Mouse (Mus musculus) heart, embryonic 10.5 days (tissue): Measurements from ENCODE around the gene Scfd2. TPM values are rescaled to one million over a fixed set of nuclear protein-coding genes. Genes with fewer than 3 reads are reported as not detected.

Experiments
- DNase-seq: peaks from one replicate; pipeline ENCODE4 v3.0.0-alpha.2; 2017; ENCODE audit warnings: low spot score
- H3K27ac ChIP-seq: fragments of 300-500 bp; sonication (generic); 2 replicates; pipeline ENCODE4 v1.5.1; 2016; ENCODE audit warnings: mild to moderate bottlenecking
- H3K27me3 ChIP-seq: fragments of 300-500 bp; sonication (generic); 2 replicates; pipeline ENCODE4 v1.6.1; 2016; ENCODE audit warnings: mild to moderate bottlenecking; ENCODE audit not compliant: poor library complexity, insufficient read depth, severe bottlenecking
- H3K36me3 ChIP-seq: fragments of 300-500 bp; sonication (generic); 2 replicates; pipeline ENCODE4 v1.6.1; 2016; ENCODE audit warnings: mild to moderate bottlenecking, moderate library complexity
- H3K4me1 ChIP-seq: fragments of 300-500 bp; sonication (generic); 2 replicates; pipeline ENCODE4 v1.6.1; 2016; ENCODE audit warnings: mild to moderate bottlenecking
- H3K4me3 ChIP-seq: fragments of 300-500 bp; sonication (generic); 2 replicates; pipeline ENCODE4 v1.5.1; 2016; ENCODE audit warnings: mild to moderate bottlenecking, moderate library complexity
- H3K9me3 ChIP-seq: fragments of 300-500 bp; sonication (generic); 2 replicates; pipeline ENCODE4 v1.6.1; 2016; ENCODE audit warnings: mild to moderate bottlenecking, moderate library complexity
- WGBS: fragments of 180-500 bp; shearing (Covaris S2); methylation state at CpG from one replicate; pipeline ENCODE4 v1.1.7; 2016; 5-methylcytosine and 5-hydroxymethylcytosine counted together
- polyA plus RNA-seq: library from polyadenylated mRNA; unstranded; fragments of >200 nt; fragmentation: Nextera tagmentation; extraction: Ambion mirVana; gene quantifications from 2 replicates; pipeline ENCODE4 v1.2.1, GENCODE M21; 2016

Gene Scfd2
- polyA plus RNA-seq, 1 experiment from 2014 or later, result 17.3 TPM

DNA sequence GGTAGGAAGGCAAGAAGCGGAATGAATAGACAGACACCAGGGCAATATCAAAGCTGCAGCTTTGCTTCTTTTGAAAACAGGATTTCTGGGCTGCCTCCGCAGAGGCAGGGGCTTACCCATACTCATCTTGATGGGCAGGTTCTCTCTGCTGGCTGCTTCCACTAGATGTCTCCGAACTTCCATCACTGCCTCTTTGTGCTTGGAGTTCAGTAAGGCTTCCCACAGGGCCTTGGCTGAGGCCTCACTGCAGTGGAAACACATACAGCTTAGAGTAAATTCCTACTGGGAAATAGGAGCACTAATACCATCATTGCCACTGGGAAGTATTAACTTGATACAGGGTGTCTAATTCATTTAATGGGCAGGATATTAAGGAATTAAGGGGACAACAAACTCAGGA lies 49.5 kb downstream of the Scfd2 start:
- H3K27ac ChIP-seq, result no peak overlapping the region

DNA sequence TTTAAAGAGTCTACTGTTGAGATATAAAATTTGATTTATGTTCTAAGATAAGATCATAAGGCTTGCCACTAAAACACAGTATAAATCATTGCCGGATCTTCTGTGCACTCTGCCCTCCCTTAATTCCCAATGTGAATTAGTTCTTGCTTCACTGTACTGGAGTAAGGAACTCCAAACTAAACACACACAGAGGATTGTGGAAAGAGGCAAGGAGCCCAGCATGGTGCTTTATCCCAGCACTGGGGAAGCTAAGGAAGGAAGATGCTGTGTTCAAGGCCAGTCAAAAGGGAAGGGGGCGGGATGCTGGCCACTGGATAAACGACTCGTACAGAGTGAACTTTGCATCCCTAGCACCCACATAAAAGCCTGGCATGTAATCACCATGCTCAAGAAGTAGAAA lies 51.1 kb downstream of the Scfd2 start:
- 77% methylated on average over 4 of the region's 4 CpGs for WGBS
- no peak overlapping the region for H3K4me3 ChIP-seq
- DNase-seq, result no peak
- peaks cover 14% of the 10 kb centered on the region for H3K4me1 ChIP-seq
- H3K36me3 ChIP-seq, result no peaks in the 10 kb centered on the region
- H3K27me3 ChIP-seq, result no peaks in the 10 kb centered on the region
- H3K27ac ChIP-seq, result no peak overlapping the region
- no peaks in the 10 kb centered on the region for H3K9me3 ChIP-seq

More for the DNA sequence above, 49.5 kb downstream of the Scfd2 start:
- Histone ChIP-seq H3K9me3 (no peaks in the 10 kb centered on the region), H3K36me3 (no peaks in the 10 kb centered on the region), H3K4me3 (no peak overlapping the region), H3K4me1 (peaks cover 6% of the 10 kb centered on the region; the same call in 1 of the 2 replicates), H3K27me3 (no peaks in the 10 kb centered on the region)
- no peak for DNase-seq
- 58% methylated on average over 3 of the region's 3 CpGs for WGBS

DNA sequence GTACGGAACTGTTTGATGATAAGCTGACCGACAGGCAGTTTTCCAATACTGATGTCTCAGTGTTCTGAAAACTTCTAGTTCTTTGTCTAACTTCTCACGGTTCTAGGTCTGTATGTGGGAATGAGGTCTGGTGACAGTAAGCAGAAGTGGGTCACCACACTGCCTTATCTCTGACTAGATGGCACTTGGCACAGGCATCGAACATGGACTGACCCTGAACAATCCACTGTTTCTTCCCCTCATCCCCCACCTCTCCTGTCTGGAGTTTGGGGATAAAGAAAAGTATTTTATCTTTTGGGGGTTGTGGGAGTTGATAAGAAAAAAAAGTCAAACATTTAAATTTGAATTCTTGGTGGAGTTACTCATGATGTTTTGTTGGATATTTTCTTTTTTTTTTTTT lies 51.6 kb downstream of the Scfd2 start:
- no peaks in the 10 kb centered on the region for H3K27me3 ChIP-seq
- H3K9me3 ChIP-seq, result no peaks in the 10 kb centered on the region
- H3K4me1 ChIP-seq, result peaks cover 14% of the 10 kb centered on the region
- no peak for DNase-seq
- H3K36me3 ChIP-seq, result no peaks in the 10 kb centered on the region
- 33% methylated on average over 4 of the region's 4 CpGs for WGBS
- no peak overlapping the region for H3K4me3 ChIP-seq
- H3K27ac ChIP-seq, result no peak overlapping the region

DNA sequence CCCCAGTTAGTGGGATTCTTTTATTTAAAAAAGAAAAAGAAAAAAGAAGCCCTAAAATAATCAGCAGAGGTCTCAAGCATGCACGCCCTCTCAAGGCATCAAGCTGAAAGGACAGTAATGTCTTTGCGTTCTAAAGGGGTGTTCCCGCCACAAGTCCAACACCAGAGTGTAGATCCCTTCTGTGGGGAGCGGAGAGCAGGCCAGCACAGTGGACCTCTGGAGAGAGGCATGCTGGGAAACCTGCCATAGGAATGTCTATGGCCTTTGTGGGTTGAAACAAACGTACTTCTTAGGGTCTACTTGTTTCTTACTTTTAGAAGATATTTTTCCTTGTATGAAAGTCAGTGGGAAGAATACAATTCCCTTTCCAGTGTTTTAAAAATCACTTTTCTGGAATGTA lies 52.4 kb downstream of the Scfd2 start:
- H3K4me3 ChIP-seq, result no peak overlapping the region
- no peak for DNase-seq
- H3K36me3 ChIP-seq, result no peaks in the 10 kb centered on the region
- WGBS, result 80% methylated on average over 5 of the region's 5 CpGs
- H3K27me3 ChIP-seq, result no peaks in the 10 kb centered on the region
- H3K4me1 ChIP-seq, result peaks cover 14% of the 10 kb centered on the region
- no peaks in the 10 kb centered on the region for H3K9me3 ChIP-seq
- no peak overlapping the region for H3K27ac ChIP-seq

DNA sequence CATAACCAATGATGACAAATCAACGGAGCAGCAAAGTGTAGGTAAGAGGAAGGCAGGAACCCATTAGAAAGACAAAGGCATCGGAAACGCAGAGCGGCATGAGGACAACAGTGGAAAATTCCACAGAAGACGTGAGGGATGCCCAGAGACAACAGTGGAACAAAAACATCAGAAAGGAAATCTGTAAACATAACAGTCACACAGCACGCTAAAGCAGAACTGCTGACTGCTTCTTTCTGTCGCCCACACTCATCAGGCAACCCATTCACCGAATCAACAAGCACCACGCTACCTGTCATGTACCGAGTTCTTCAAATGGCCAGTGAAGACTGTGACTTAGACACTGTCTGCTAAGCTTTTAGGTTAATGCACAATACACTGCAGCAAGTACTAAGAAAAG lies 55.0 kb downstream of the Scfd2 start:
- WGBS, result 65% methylated on average over 10 of the region's 10 CpGs
- Histone ChIP-seq H3K4me1 (peaks cover 14% of the 10 kb centered on the region), H3K27ac (no peak overlapping the region), H3K36me3 (no peaks in the 10 kb centered on the region), H3K27me3 (no peaks in the 10 kb centered on the region), H3K9me3 (no peaks in the 10 kb centered on the region), H3K4me3 (no peak overlapping the region)
- DNase-seq, result no peak

DNA sequence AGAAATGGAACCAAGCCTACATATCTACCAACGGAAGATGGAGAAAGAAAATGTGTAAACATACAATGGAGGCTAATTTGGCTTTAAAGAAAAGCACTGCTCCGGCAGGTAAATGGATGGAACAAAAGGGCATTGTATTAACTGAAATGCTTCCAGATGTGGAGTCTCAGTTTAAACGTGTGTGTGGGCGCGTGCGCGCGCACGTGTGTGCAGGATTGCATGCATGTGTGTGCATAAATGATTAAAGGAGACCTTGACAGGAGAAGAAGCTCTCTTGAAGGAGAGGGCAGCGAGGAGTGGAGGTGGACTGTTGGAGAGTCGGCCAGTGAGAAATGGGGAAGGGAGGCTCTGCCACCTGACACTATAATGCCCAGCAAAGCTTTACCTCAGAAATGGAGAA lies 58.4 kb downstream of the Scfd2 start:
- H3K9me3 ChIP-seq, result no peaks in the 10 kb centered on the region
- H3K4me3 ChIP-seq, result no peak overlapping the region
- peaks cover 14% of the 10 kb centered on the region for H3K4me1 ChIP-seq
- H3K27ac ChIP-seq, result no peak overlapping the region
- no peaks in the 10 kb centered on the region for H3K36me3 ChIP-seq
- no peak for DNase-seq
- no peaks in the 10 kb centered on the region for H3K27me3 ChIP-seq
- WGBS, result 91% methylated on average over 11 of the region's 11 CpGs

DNA sequence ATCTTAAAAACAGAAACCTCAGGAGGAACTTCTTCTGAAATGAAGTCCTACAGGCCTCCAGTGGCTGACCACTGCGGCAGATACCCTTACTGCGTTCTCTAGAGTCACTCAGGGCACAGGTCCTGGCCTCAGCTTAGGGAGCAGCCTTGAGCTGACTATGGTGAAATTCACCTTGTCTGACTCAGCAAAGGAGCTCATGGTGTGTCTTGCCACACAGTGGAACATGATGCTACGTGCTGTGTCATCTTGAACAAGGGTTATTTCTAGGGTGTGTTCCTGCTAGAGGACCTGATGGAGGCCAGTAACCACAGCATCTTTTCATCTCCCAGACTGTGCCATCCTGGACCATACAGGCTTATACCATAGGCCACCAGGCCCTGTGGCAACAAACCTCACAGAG lies 60.7 kb downstream of the Scfd2 start:
- H3K36me3 ChIP-seq, result no peaks in the 10 kb centered on the region
- 84% methylated on average over 3 of the region's 3 CpGs for WGBS
- H3K27me3 ChIP-seq, result no peaks in the 10 kb centered on the region
- no peaks in the 10 kb centered on the region for H3K4me1 ChIP-seq
- no peak overlapping the region for H3K27ac ChIP-seq
- H3K4me3 ChIP-seq, result no peak overlapping the region
- H3K9me3 ChIP-seq, result no peaks in the 10 kb centered on the region
- DNase-seq, result no peak

DNA sequence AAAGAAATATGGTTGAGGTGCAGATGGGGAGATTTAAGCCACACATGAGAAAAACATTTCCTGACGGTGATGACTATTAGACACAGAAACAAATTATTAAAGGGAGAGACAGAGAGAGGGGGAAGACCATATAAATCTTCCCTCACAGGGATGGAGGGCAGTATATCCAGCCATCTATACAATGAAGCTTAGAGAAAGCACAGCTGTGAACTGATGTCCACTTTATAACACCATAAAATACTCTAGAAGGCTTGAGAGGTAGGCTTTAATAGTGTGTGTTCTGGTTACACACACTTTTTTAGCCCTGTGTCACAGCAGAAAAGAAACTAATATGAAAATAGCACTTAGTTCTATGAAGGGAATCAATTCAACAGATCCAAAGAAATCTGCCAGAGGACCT lies 61.9 kb downstream of the Scfd2 start:
- H3K4me1 ChIP-seq, result no peaks in the 10 kb centered on the region
- 81% methylated on average over 1 of the region's 1 CpGs for WGBS

DNA sequence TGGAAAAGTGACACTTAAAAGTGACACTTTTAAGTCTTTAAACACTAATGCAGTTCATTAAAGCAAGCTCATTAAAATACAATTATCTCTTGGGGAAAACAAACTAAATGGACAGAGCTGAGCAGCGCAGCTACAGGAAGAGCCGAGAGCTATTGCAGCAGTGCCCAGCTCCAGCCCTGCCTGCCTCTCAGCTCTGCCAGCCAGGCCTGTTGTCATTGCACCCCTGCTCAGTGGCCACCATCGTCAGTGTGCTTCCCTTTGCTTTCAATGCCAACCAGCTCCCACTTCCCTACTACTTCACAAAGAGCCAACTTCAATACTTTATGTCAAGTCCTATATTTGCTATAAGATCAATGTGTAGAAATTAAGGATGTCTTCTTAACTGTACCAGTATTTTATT lies 63.8 kb downstream of the Scfd2 start:
- H3K36me3 ChIP-seq, result no peaks in the 10 kb centered on the region
- H3K4me3 ChIP-seq, result no peak overlapping the region
- H3K4me1 ChIP-seq, result no peaks in the 10 kb centered on the region
- 78% methylated on average over 3 of the region's 3 CpGs for WGBS
- no peaks in the 10 kb centered on the region for H3K9me3 ChIP-seq
- no peak overlapping the region for H3K27ac ChIP-seq
- no peaks in the 10 kb centered on the region for H3K27me3 ChIP-seq
- DNase-seq, result no peak

More for the DNA sequence above, 61.9 kb downstream of the Scfd2 start:
- H3K9me3 ChIP-seq, result no peaks in the 10 kb centered on the region
- H3K27me3 ChIP-seq, result no peaks in the 10 kb centered on the region
- no peaks in the 10 kb centered on the region for H3K36me3 ChIP-seq
- no peak overlapping the region for H3K27ac ChIP-seq
- H3K4me3 ChIP-seq, result no peak overlapping the region
- no peak for DNase-seq

DNA sequence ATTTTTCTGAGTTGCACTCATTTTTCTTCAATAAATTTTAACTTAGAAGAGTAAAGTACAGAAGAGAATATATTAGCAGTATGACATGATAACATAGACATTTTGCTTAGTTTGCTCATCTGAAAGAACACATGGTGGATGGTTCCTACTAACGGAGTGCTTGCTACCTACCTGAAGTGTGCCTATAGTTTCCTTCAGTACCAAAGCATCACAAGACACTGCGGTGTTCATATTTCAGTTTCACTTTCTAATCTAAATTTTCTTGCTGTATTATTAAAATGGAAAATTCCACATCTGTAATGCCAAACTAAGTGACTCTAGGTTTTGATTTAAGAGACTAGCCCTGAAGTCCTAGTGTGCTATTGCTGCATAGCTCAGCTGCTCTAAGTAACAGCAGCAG lies 74.8 kb downstream of the Scfd2 start:
- H3K4me1 ChIP-seq, result no peaks in the 10 kb centered on the region
- no peak overlapping the region for H3K27ac ChIP-seq
- no peaks in the 10 kb centered on the region for H3K9me3 ChIP-seq
- no peaks in the 10 kb centered on the region for H3K27me3 ChIP-seq
- no peaks in the 10 kb centered on the region for H3K36me3 ChIP-seq
- no peak overlapping the region for H3K4me3 ChIP-seq
- DNase-seq, result no peak
- WGBS, result 95% methylated on average over 2 of the region's 2 CpGs

DNA sequence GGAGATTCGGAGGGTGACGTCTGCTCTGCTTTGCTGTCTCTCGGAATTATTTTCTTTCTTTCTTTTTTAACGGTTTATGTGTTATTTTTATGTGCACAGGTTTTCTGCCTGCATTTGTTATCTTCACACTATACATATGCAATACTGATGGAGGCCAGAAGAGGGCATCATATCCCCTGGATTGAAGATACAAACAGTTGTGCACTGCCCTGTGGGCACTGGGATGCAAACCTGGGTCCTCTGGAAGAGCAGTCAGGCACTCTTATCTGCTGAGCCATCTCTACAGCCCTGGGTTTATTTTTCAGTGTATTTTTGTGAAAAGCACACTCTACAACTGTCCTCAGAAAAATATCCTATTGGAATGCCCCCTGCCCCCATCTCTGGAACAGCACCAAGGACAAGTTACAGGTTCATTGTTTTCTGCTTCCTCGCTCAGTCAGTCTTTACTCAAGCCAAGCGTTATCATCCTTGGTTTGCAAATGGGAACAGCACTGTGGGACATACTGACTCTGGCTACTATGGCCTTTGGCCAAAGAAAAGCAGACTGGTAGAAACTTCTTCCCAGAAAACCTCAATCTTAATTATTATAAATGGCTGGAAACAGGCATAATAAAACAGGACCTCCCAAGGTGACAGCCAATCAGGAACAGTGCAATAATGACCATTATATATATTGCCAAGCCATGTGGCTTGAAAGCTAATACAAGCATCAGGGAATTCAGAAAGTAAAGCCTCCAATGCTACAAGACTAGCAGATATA lies 75.9 kb downstream of the Scfd2 start:
- Histone ChIP-seq H3K36me3 (no peaks in the 10 kb centered on the region), H3K4me3 (no peak overlapping the region), H3K9me3 (no peaks in the 10 kb centered on the region), H3K27me3 (no peaks in the 10 kb centered on the region), H3K27ac (no peak overlapping the region), H3K4me1 (no peaks in the 10 kb centered on the region)
- WGBS, result 88% methylated on average over 6 of the region's 6 CpGs
- no peak for DNase-seq

DNA sequence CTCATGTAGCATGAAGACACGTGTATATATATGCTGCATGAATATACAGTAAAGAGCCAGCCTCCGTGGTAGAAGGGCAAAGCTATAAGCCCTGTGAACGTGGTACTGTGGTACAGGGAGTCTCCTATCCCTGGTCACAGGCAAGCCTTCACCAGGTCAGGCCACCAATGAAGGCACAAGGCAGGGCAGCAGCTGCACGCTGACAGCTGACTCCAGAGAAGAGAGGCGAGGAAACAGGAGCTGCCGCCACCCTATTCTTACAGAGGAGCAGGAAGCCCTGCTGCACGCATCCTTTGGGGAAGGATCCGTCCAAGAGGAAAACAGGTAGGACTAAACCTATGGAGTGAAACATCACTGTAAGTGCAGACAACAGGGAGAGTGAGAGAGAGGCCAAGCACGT lies 76.5 kb downstream of the Scfd2 start:
- Histone ChIP-seq H3K27me3 (no peaks in the 10 kb centered on the region), H3K27ac (no peak overlapping the region), H3K36me3 (no peaks in the 10 kb centered on the region), H3K4me1 (no peaks in the 10 kb centered on the region), H3K9me3 (no peaks in the 10 kb centered on the region), H3K4me3 (no peak overlapping the region)
- 79% methylated on average over 9 of the region's 9 CpGs for WGBS
- DNase-seq, result no peak

DNA sequence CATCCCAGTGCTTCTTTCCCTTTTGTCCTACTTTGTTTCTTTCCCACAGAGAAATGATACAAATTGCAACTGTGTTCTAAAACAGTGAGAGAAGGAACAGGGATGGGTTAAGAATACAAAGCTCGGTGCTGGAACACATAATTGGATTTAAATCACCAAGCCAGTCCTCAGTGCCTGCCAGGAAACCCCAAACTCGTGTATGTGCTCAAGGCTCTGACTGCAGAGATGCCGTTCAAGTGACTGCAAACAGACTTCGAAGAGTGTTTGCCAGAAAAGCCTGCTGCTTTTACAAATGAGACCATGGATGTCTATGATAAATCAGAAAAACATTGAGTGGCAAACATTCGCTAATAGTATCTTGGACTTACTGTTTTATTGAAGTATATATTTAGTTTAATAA lies 80.6 kb downstream of the Scfd2 start:
- DNase-seq, result no peak
- no peaks in the 10 kb centered on the region for H3K9me3 ChIP-seq
- H3K27me3 ChIP-seq, result no peaks in the 10 kb centered on the region
- no peaks in the 10 kb centered on the region for H3K36me3 ChIP-seq
- H3K4me1 ChIP-seq, result no peaks in the 10 kb centered on the region
- H3K27ac ChIP-seq, result no peak overlapping the region
- no peak overlapping the region for H3K4me3 ChIP-seq
- 58% methylated on average over 5 of the region's 5 CpGs for WGBS
